Mouse (Mus musculus): ENCODE results near the gene Zscan10.

Zscan10 gene

GRCm38 (mm10) chr17:23600641-23601622, at the start of gene Zscan10:
Gene Zscan10, plus strand, starts transcription at chr17:23600856.
- no peak for DNase-seq (ENCODE audit: low spot score)

- DNase-seq (ENCODE audit: low spot score), result no peak
Observed at GRCm38 (mm10) chr17:23550856-23551255, 49.8 kb upstream of the Zscan10 start.

GRCm38 (mm10) chr17:23551416-23551815, 49.2 kb upstream of the Zscan10 start:
- no peak for DNase-seq (ENCODE audit: low spot score)

GRCm38 (mm10) chr17:23551963-23552362, 48.7 kb upstream of the Zscan10 start:
- DNase-seq (ENCODE audit: low spot score), result no peak

- no peak for DNase-seq (ENCODE audit: low spot score)
Observed at GRCm38 (mm10) chr17:23552896-23553633, 47.6 kb upstream of the Zscan10 start.

GRCm38 (mm10) chr17:23553634-23554120, 47.0 kb upstream of the Zscan10 start:
- DNase-seq (ENCODE audit: low spot score), result no peak

GRCm38 (mm10) chr17:23554321-23554720, 46.3 kb upstream of the Zscan10 start:
- no peak for DNase-seq (ENCODE audit: low spot score)

GRCm38 (mm10) chr17:23555243-23555916, 45.3 kb upstream of the Zscan10 start:
- DNase-seq (ENCODE audit: low spot score), result no peak

GRCm38 (mm10) chr17:23559767-23560166, 40.9 kb upstream of the Zscan10 start:
- no peak for DNase-seq (ENCODE audit: low spot score)

GRCm38 (mm10) chr17:23563595-23564367, 36.9 kb upstream of the Zscan10 start, which contains the start of gene Zfp213:
Gene Zfp213, minus strand, starts transcription at chr17:23564238.
- DNase-seq (ENCODE audit: low spot score), result peak; percentile 91

GRCm38 (mm10) chr17:23564368-23564715, 36.3 kb upstream of the Zscan10 start:
- no peak for DNase-seq (ENCODE audit: low spot score)

GRCm38 (mm10) chr17:23566787-23567186, 33.9 kb upstream of the Zscan10 start:
- DNase-seq (ENCODE audit: low spot score), result no peak

- DNase-seq (ENCODE audit: low spot score), result no peak
Observed at GRCm38 (mm10) chr17:23568370-23568769, 32.3 kb upstream of the Zscan10 start.

- no peak for DNase-seq (ENCODE audit: low spot score)
Observed at GRCm38 (mm10) chr17:23570017-23570416, 30.6 kb upstream of the Zscan10 start.

GRCm38 (mm10) chr17:23571084-23571483, 29.6 kb upstream of the Zscan10 start:
- no peak for DNase-seq (ENCODE audit: low spot score)

- DNase-seq (ENCODE audit: low spot score), result no peak
Observed at GRCm38 (mm10) chr17:23572059-23572458, 28.6 kb upstream of the Zscan10 start.

- no peak for DNase-seq (ENCODE audit: low spot score)
Observed at GRCm38 (mm10) chr17:23574130-23574529, 26.5 kb upstream of the Zscan10 start.

GRCm38 (mm10) chr17:23575951-23576552, 24.6 kb upstream of the Zscan10 start:
- no peak for DNase-seq (ENCODE audit: low spot score)

- DNase-seq (ENCODE audit: low spot score), result no peak
Observed at GRCm38 (mm10) chr17:23584786-23585185, 15.9 kb upstream of the Zscan10 start.

GRCm38 (mm10) chr17:23585721-23586491, 14.8 kb upstream of the Zscan10 start:
- DNase-seq (ENCODE audit: low spot score), result peak; percentile 70

Measured in layer of hippocampus, adult 9-10 months (tissue).